Mouse (Mus musculus): ENCODE data around the gene I830077J02Rik. TPM values are rescaled to one million over a fixed set of nuclear protein-coding genes. Genes with fewer than 3 reads are reported as not detected.
"Not testable (repeated sequence)": the region's sequence is repeated elsewhere in the genome, so short reads cannot be mapped to it uniquely, and the experiment has no call there.

Gene I830077J02Rik
- polyA plus RNA-seq, 1 experiment from 2014 or later = 0.54 TPM

GRCm38 (mm10) chr3:105936111-105936510 is 3.6 kb upstream of the I830077J02Rik start:
- Histone ChIP-seq H3K27me3 (replicated peaks) (no peaks in the 10 kb centered on the region), H3K4me1 (no peaks in the 10 kb centered on the region), H3K4me2 (no peak overlapping the region), H3K9ac (replicated peaks) (no peak overlapping the region), H3K27ac (replicated peaks) (no peak overlapping the region), H3K4me3 (replicated peaks) (no peak overlapping the region), H3K36me3 (peaks cover 13% of the 10 kb centered on the region), H3K9me3 (replicated peaks) (no peaks in the 10 kb centered on the region)
- no peak for ATAC-seq (ENCODE audit: low FRiP score)
- 91% methylated on average over 4 of the region's 4 CpGs for WGBS

- ATAC-seq (ENCODE audit: low FRiP score) = no peak
- Histone ChIP-seq H3K27me3 (replicated peaks) (no peaks in the 10 kb centered on the region), H3K9me3 (replicated peaks) (no peaks in the 10 kb centered on the region), H3K36me3 (peaks cover 7% of the 10 kb centered on the region; the same call in 1 of the 2 replicates), H3K4me1 (no peaks in the 10 kb centered on the region), H3K4me2 (no peak overlapping the region), H3K27ac (replicated peaks) (no peak overlapping the region), H3K9ac (replicated peaks) (no peak overlapping the region), H3K4me3 (replicated peaks) (no peak overlapping the region)
- WGBS = 81% methylated on average over 5 of the region's 5 CpGs
These were observed 2.6 kb upstream of the I830077J02Rik start for GRCm38 (mm10) chr3:105935033-105935432.

- no peaks in the 10 kb centered on the region for H3K4me1 ChIP-seq
- H3K36me3 ChIP-seq = peaks cover 7% of the 10 kb centered on the region; the same call in 1 of the 2 replicates
- H3K27me3 ChIP-seq (replicated peaks) = no peaks in the 10 kb centered on the region
- ATAC-seq (ENCODE audit: low FRiP score) = no peak
- WGBS = 98% methylated on average over 6 of the region's 6 CpGs
- H3K4me3 ChIP-seq (replicated peaks) = no peak overlapping the region
- no peak overlapping the region for H3K9ac ChIP-seq (replicated peaks)
- no peaks in the 10 kb centered on the region for H3K9me3 ChIP-seq (replicated peaks)
- no peak overlapping the region for H3K27ac ChIP-seq (replicated peaks)
- no peak overlapping the region for H3K4me2 ChIP-seq
These were observed 1.5 kb upstream of the I830077J02Rik start for GRCm38 (mm10) chr3:105933926-105934325.

GRCm38 (mm10) chr3:105931095-105931494 is 1.4 kb downstream of the I830077J02Rik start:
- Histone ChIP-seq H3K9me3 (replicated peaks) (no peaks in the 10 kb centered on the region), H3K9ac (replicated peaks) (no peak overlapping the region), H3K4me1 (no peaks in the 10 kb centered on the region), H3K4me2 (no peak overlapping the region), H3K27me3 (replicated peaks) (no peaks in the 10 kb centered on the region), H3K36me3 (0 out of 2 replicates have a peak, but pooled peaks cover 3% of the 10 kb centered on the region), H3K4me3 (replicated peaks) (no peak overlapping the region), H3K27ac (replicated peaks) (no peak overlapping the region)
- no peak for ATAC-seq (ENCODE audit: low FRiP score)
- 91% methylated on average over 2 of the region's 2 CpGs for WGBS

- Histone ChIP-seq H3K27ac (replicated peaks) (no peak overlapping the region), H3K9ac (replicated peaks) (no peak overlapping the region), H3K9me3 (replicated peaks) (no peaks in the 10 kb centered on the region), H3K4me3 (replicated peaks) (no peak overlapping the region), H3K4me1 (no peaks in the 10 kb centered on the region), H3K36me3 (0 out of 2 replicates have a peak, but pooled peaks cover 3% of the 10 kb centered on the region), H3K27me3 (replicated peaks) (no peaks in the 10 kb centered on the region), H3K4me2 (no peak overlapping the region)
- whole genome bisulfite sequencing = 90% methylated on average over 7 of the region's 7 CpGs
- no peak for ATAC-seq (ENCODE audit: low FRiP score)
These were observed 2.6 kb downstream of the I830077J02Rik start for GRCm38 (mm10) chr3:105929821-105930220.

GRCm38 (mm10) chr3:105928781-105929180 is 3.7 kb downstream of the I830077J02Rik start:
- no peak for ATAC-seq (ENCODE audit: low FRiP score)
- 91% methylated on average over 6 of the region's 6 CpGs for WGBS
- Histone ChIP-seq H3K27me3 (replicated peaks) (no peaks in the 10 kb centered on the region), H3K4me3 (replicated peaks) (no peak overlapping the region), H3K4me2 (no peak overlapping the region), H3K9ac (replicated peaks) (no peak overlapping the region), H3K36me3 (0 out of 2 replicates have a peak, but pooled peaks cover 3% of the 10 kb centered on the region), H3K9me3 (replicated peaks) (no peaks in the 10 kb centered on the region), H3K4me1 (no peaks in the 10 kb centered on the region), H3K27ac (replicated peaks) (no peak overlapping the region)

GRCm38 (mm10) chr3:105928195-105928569 is 4.3 kb downstream of the I830077J02Rik start:
- no peaks in the 10 kb centered on the region for H3K27me3 ChIP-seq (replicated peaks)
- WGBS = 90% methylated on average over 3 of the region's 3 CpGs
- no peak overlapping the region for H3K27ac ChIP-seq (replicated peaks)
- H3K9me3 ChIP-seq (replicated peaks) = no peaks in the 10 kb centered on the region
- H3K4me1 ChIP-seq = no peaks in the 10 kb centered on the region
- H3K9ac ChIP-seq (replicated peaks) = no peak overlapping the region
- ATAC-seq (ENCODE audit: low FRiP score) = no peak
- H3K4me3 ChIP-seq (replicated peaks) = no peak overlapping the region
- no peak overlapping the region for H3K4me2 ChIP-seq
- H3K36me3 ChIP-seq = 0 out of 2 replicates have a peak, but pooled peaks cover 3% of the 10 kb centered on the region

- H3K9me3 ChIP-seq (replicated peaks) = no peaks in the 10 kb centered on the region
- no peaks in the 10 kb centered on the region for H3K27me3 ChIP-seq (replicated peaks)
- H3K36me3 ChIP-seq = 0 out of 2 replicates have a peak, but pooled peaks cover 3% of the 10 kb centered on the region
- ATAC-seq (ENCODE audit: low FRiP score) = no peak
- no peak overlapping the region for H3K4me2 ChIP-seq
- no peaks in the 10 kb centered on the region for H3K4me1 ChIP-seq
- H3K27ac ChIP-seq (replicated peaks) = no peak overlapping the region
- H3K9ac ChIP-seq (replicated peaks) = no peak overlapping the region
- WGBS = 52% methylated on average over 7 of the region's 7 CpGs
- no peak overlapping the region for H3K4me3 ChIP-seq (replicated peaks)
These were observed 4.8 kb downstream of the I830077J02Rik start for GRCm38 (mm10) chr3:105927561-105928194.

GRCm38 (mm10) chr3:105924616-105925015 is 7.8 kb downstream of the I830077J02Rik start:
- Histone ChIP-seq H3K27ac (replicated peaks) (no peak overlapping the region), H3K4me2 (no peak overlapping the region), H3K9me3 (replicated peaks) (no peaks in the 10 kb centered on the region), H3K9ac (replicated peaks) (no peak overlapping the region), H3K4me1 (no peaks in the 10 kb centered on the region), H3K36me3 (no peaks in the 10 kb centered on the region), H3K4me3 (replicated peaks) (no peak overlapping the region), H3K27me3 (replicated peaks) (no peaks in the 10 kb centered on the region)
- WGBS = 89% methylated on average over 9 of the region's 9 CpGs
- ATAC-seq (ENCODE audit: low FRiP score) = no peak

GRCm38 (mm10) chr3:105921959-105922358 is 10.5 kb downstream of the I830077J02Rik start:
- H3K9ac ChIP-seq (replicated peaks) = no peak overlapping the region
- H3K4me3 ChIP-seq (replicated peaks) = no peak overlapping the region
- 86% methylated on average over 2 of the region's 2 CpGs for WGBS
- no peak overlapping the region for H3K27ac ChIP-seq (replicated peaks)
- H3K27me3 ChIP-seq (replicated peaks) = no peaks in the 10 kb centered on the region
- no peaks in the 10 kb centered on the region for H3K9me3 ChIP-seq (replicated peaks)
- no peak for ATAC-seq (ENCODE audit: low FRiP score)
- H3K4me2 ChIP-seq = no peak overlapping the region
- no peaks in the 10 kb centered on the region for H3K4me1 ChIP-seq
- no peaks in the 10 kb centered on the region for H3K36me3 ChIP-seq

GRCm38 (mm10) chr3:105920743-105921142 is 11.7 kb downstream of the I830077J02Rik start:
- not testable (repeated sequence) for H3K9ac ChIP-seq (replicated peaks); H3K27me3 ChIP-seq (replicated peaks); ATAC-seq (ENCODE audit: low FRiP score); H3K4me3 ChIP-seq (replicated peaks); H3K27ac ChIP-seq (replicated peaks); H3K9me3 ChIP-seq (replicated peaks); H3K36me3 ChIP-seq; H3K4me2 ChIP-seq; H3K4me1 ChIP-seq

GRCm38 (mm10) chr3:105918355-105918745 is 14.1 kb downstream of the I830077J02Rik start:
- no peak overlapping the region for H3K9ac ChIP-seq (replicated peaks)
- WGBS = 85% methylated on average over 3 of the region's 3 CpGs
- no peak for ATAC-seq (ENCODE audit: low FRiP score)
- H3K4me3 ChIP-seq (replicated peaks) = no peak overlapping the region
- no peaks in the 10 kb centered on the region for H3K36me3 ChIP-seq
- no peak overlapping the region for H3K4me2 ChIP-seq
- no peaks in the 10 kb centered on the region for H3K9me3 ChIP-seq (replicated peaks)
- H3K4me1 ChIP-seq = no peaks in the 10 kb centered on the region
- H3K27ac ChIP-seq (replicated peaks) = no peak overlapping the region
- no peaks in the 10 kb centered on the region for H3K27me3 ChIP-seq (replicated peaks)
